Mouse (Mus musculus) cerebellum, adult 11-12 months (tissue): ENCODE measurements around the gene Ifrd2.

Experiments used
- DNase-seq: peaks from one replicate; pipeline ENCODE4 v3.0.0; 2022

Ifrd2 gene

GRCm38 (mm10) chr9:107576357-107577107, 10.9 kb upstream of the Ifrd2 start, which contains the start of gene Hyal1:
TSS of gene Hyal1 (plus strand) at chr9:107576927.
- no peak for DNase-seq

- no peak for DNase-seq
Measured at GRCm38 (mm10) chr9:107577871-107578270, 9.6 kb upstream of the Ifrd2 start.

GRCm38 (mm10) chr9:107578587-107578986, 8.9 kb upstream of the Ifrd2 start, which contains the start of gene Naa80:
TSS of gene Naa80 (plus strand) at chr9:107578887.
- DNase-seq, result no peak

- no peak for DNase-seq
Measured at GRCm38 (mm10) chr9:107579023-107579900, 8.2 kb upstream of the Ifrd2 start.

- DNase-seq, result peak; percentile 91
Measured at GRCm38 (mm10) chr9:107580501-107581317, 6.7 kb upstream of the Ifrd2 start, which contains the start of gene Hyal3. TSS of gene Hyal3 (plus strand) at chr9:107580818.

GRCm38 (mm10) chr9:107581584-107581983, 5.9 kb upstream of the Ifrd2 start:
- no peak for DNase-seq

GRCm38 (mm10) chr9:107582509-107583062, 4.9 kb upstream of the Ifrd2 start:
- no peak for DNase-seq

- no peak for DNase-seq
Measured at GRCm38 (mm10) chr9:107583174-107583573, 4.3 kb upstream of the Ifrd2 start.

- DNase-seq, result peak; percentile 67
Measured at GRCm38 (mm10) chr9:107586504-107586903, 938 bp upstream of the Ifrd2 start.

- no peak for DNase-seq
Measured at GRCm38 (mm10) chr9:107587833-107588639, 594 bp downstream of the Ifrd2 start.

GRCm38 (mm10) chr9:107590058-107590772, 2.8 kb downstream of the Ifrd2 start:
- peak; percentile 76 for DNase-seq

GRCm38 (mm10) chr9:107590773-107591060, 3.3 kb downstream of the Ifrd2 start:
- DNase-seq, result no peak

GRCm38 (mm10) chr9:107593101-107593976, 5.9 kb downstream of the Ifrd2 start:
- peak; percentile 90 for DNase-seq

GRCm38 (mm10) chr9:107594281-107595062, 7.0 kb downstream of the Ifrd2 start:
- no peak for DNase-seq

- no peak for DNase-seq
Measured at GRCm38 (mm10) chr9:107596619-107597569, 9.5 kb downstream of the Ifrd2 start.

GRCm38 (mm10) chr9:107598385-107598784, 10.9 kb downstream of the Ifrd2 start:
- no peak for DNase-seq

- DNase-seq, result no peak
Measured at GRCm38 (mm10) chr9:107599433-107599832, 12.0 kb downstream of the Ifrd2 start.

GRCm38 (mm10) chr9:107599842-107600241, 12.4 kb downstream of the Ifrd2 start:
- peak; percentile 74 for DNase-seq
